Mouse (Mus musculus) heart, adult 2 months (tissue): ENCODE data around the gene Acap2.

Experiments used
- CTCF ChIP-seq: fragments of 200-600 bp; IDR thresholded peaks from 2 replicates; pipeline ENCODE4 v1.8.1; 2022; ENCODE audit warnings: antibody characterized with exemption, mild to moderate bottlenecking, moderate library complexity
- EP300 ChIP-seq: fragments of 200-500 bp; IDR thresholded peaks from 2 replicates; pipeline ENCODE4 v1.6.1; 2011; ENCODE audit warnings: low read depth, low read length, control low read depth; ENCODE audit not compliant: insufficient read depth
- POLR2A ChIP-seq: fragments of 200-500 bp; IDR thresholded peaks from 2 replicates; pipeline ENCODE4 v1.6.1; 2011; ENCODE audit warnings: mild to moderate bottlenecking, low read depth, low read length, control low read depth; ENCODE audit not compliant: insufficient read depth

GRCm38 (mm10) chr16:31171418-31171817 is 29.6 kb downstream of the Acap2 start:
- TF ChIP-seq CTCF (no peak), POLR2A (no peak), EP300 (no peak)
